ENCODE assay signal across 8 mouse cellular contexts in the genomic region with DNA sequence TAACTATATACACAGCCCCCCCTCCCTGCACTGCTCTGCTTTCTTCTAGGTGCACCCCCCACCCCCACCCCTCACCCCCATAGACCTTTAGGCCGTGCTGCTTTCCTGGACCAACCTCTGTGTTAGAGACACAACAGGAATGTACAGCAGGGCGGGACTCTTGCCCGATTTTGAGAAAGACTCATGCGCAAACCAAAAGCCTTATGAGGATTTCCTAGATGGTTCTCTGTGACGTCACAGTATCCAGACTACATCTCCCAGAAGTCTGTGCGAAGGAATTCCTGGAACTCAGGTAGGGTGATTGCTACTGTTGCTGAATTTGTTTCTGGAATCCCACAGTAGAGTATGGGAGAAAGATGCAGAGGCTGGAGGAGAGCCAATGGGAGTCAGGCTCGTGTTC. TPM values are rescaled to one million over a fixed set of nuclear protein-coding genes. Genes with fewer than 3 reads are reported as not detected.
DNase-seq lines count a peak whose midpoint lies in the region; ATAC-seq and TF ChIP-seq lines count a peak whose summit lies in the region.

A gene (minus strand): TSS at position 153 of the 400 bp plus-strand sequence.

- H3K9ac ChIP-seq in heart, embryonic 13.5 days, result no peak within 1 kb of the TSS
- no peak within 1 kb of the TSS for H3K9ac ChIP-seq in kidney, embryonic 15.5 days
- H3K9ac ChIP-seq in limb, embryonic 14.5 days (ENCODE audit: low read depth, low read length, severe bottlenecking), result no peak within 1 kb of the TSS

- no peak for DNase-seq in heart, postnatal 36 days
- DNase-seq in brain, adult 2 months (ENCODE audit: low read depth, low spot score), result peak; percentile 63
- DNase-seq in limb, embryonic 14.5 days (ENCODE audit: low spot score), result peak; percentile 76
- DNase-seq in urinary bladder, postnatal 14 days (ENCODE audit: low spot score), result no peak
- DNase-seq in thymus, postnatal 14 days, result no peak
- DNase-seq in gastrocnemius, adult 18-20 months (ENCODE audit: low spot score), result no peak

- intact Hi-C loops in heart, postnatal 36 days (cut with DNase I), result no loop called here

- no peak within 1 kb of the TSS for H3K4me3 ChIP-seq in heart, embryonic 13.5 days
- H3K4me3 ChIP-seq in kidney, embryonic 15.5 days (replicated peaks), result no peak within 1 kb of the TSS
- no peak within 1 kb of the TSS for H3K4me3 ChIP-seq in limb, embryonic 14.5 days (replicated peaks; ENCODE audit: low read length)

- TF ChIP-seq POLR2A in limb, embryonic 14.5 days (IDR thresholded peaks at IDR 0.05; ENCODE audit: borderline replicate concordance, extremely low read depth, insufficient read depth, insufficient read length), result no peak

- no peaks in the 10 kb centered on the region for H3K27me3 ChIP-seq in heart, embryonic 13.5 days (replicated peaks)
- H3K27me3 ChIP-seq in kidney, embryonic 15.5 days, result no peaks in the 10 kb centered on the region
- H3K27me3 ChIP-seq in limb, embryonic 14.5 days (ENCODE audit: control insufficient read depth, insufficient read depth, low read length), result no peaks in the 10 kb centered on the region

- ATAC-seq in heart, embryonic 13.5 days (ENCODE audit: extremely low read depth, insufficient number of reproducible peaks, low FRiP score, low TSS enrichment), result no peak
- no peak for ATAC-seq in kidney, embryonic 15.5 days (replicated peaks; ENCODE audit: low FRiP score)
- ATAC-seq in limb, embryonic 14.5 days (ENCODE audit: low FRiP score, low read depth), result peak; percentile 37; the same call in 1 of the 2 replicates

- no peaks in the 10 kb centered on the region for H3K4me1 ChIP-seq in heart, embryonic 13.5 days
- no peaks in the 10 kb centered on the region for H3K4me1 ChIP-seq in kidney, embryonic 15.5 days
- no peaks in the 10 kb centered on the region for H3K4me1 ChIP-seq in limb, embryonic 14.5 days (ENCODE audit: control insufficient read depth, insufficient read depth, low read length)

- no peak within 1 kb of the TSS for H3K27ac ChIP-seq in heart, embryonic 13.5 days (replicated peaks)
- H3K27ac ChIP-seq in kidney, embryonic 15.5 days, result no peak within 1 kb of the TSS
- H3K27ac ChIP-seq in limb, embryonic 14.5 days (replicated peaks; ENCODE audit: low read depth, low read length), result no peak within 1 kb of the TSS

- no peaks in the 10 kb centered on the region for H3K36me3 ChIP-seq in heart, embryonic 13.5 days
- H3K36me3 ChIP-seq in kidney, embryonic 15.5 days, result no peaks in the 10 kb centered on the region
- H3K36me3 ChIP-seq in limb, embryonic 14.5 days (ENCODE audit: control insufficient read depth, insufficient read depth, low read length), result no peaks in the 10 kb centered on the region

- 43% methylated on average over 7 of the region's 7 CpGs for WGBS in heart, embryonic 13.5 days
- WGBS in kidney, embryonic 15.5 days, result 40% methylated on average over 7 of the region's 7 CpGs
- 41% methylated on average over 7 of the region's 7 CpGs for WGBS in limb, embryonic 14.5 days

- peak within 1 kb of the TSS; percentile 34 for H3K4me2 ChIP-seq in heart, embryonic 13.5 days
- H3K4me2 ChIP-seq in kidney, embryonic 15.5 days, result 0 out of 2 replicates have a peak within 1 kb of the TSS, but pooled peaks have one; percentile 19
- H3K4me2 ChIP-seq in limb, embryonic 14.5 days (replicated peaks; ENCODE audit: low read depth, low read length, severe bottlenecking), result 0 out of 2 replicates have a peak within 1 kb of the TSS, but pooled peaks have one; percentile 18

- H3K9me3 ChIP-seq in heart, embryonic 13.5 days, result no peaks in the 10 kb centered on the region
- H3K9me3 ChIP-seq in kidney, embryonic 15.5 days (replicated peaks), result no peaks in the 10 kb centered on the region
- no peaks in the 10 kb centered on the region for H3K9me3 ChIP-seq in limb, embryonic 14.5 days (ENCODE audit: control insufficient read depth, low read length)

RNA-seq across cellular contexts. Expression of the gene that starts here (rescaled TPM):
- polyA plus RNA-seq in heart, embryonic 13.5 days (2015; fragmentation: Nextera tagmentation; extraction: Ambion mirVana), result 0.84 and 1.4 TPM in 2 replicates
- 1 to 10 TPM; 2.0 to 2.5 TPM for total RNA-seq in heart, postnatal 36 days (2021)
- 2.1 TPM in 2 replicates for polyA plus RNA-seq in kidney, embryonic 15.5 days (2015; fragmentation: Nextera tagmentation; extraction: Ambion mirVana)
- polyA plus RNA-seq in limb, embryonic 14.5 days (2012; rRNA removed), result 1.5 and 2.0 TPM in 2 replicates
- polyA plus RNA-seq in limb, embryonic 14.5 days (2014; fragmentation: Nextera tagmentation; extraction: Ambion mirVana), result 1.6 and 2.5 TPM in 2 replicates
- total RNA-seq in gastrocnemius, adult 18-20 months (2021), result 1 to 10 TPM; 1.0 to 1.5 TPM

Comparison
In these comparisons a context has a peak if more than half of its experiments do, and no peak if none do; other contexts are left out.
1. DNase-seq: peak in brain, adult 2 months (single experiment) and limb, embryonic 14.5 days (single experiment); none in heart, postnatal 36 days (0 of 2), urinary bladder, postnatal 14 days (single experiment), thymus, postnatal 14 days (single experiment) and gastrocnemius, adult 18-20 months (single experiment).
2. Peak in every context shown above with its lines, with median percentiles within 50 percentile points of each other: H3K4me2 ChIP-seq.